Mouse (Mus musculus) heart, adult 2 months (tissue): ENCODE results near the gene Apopt1.

Experiments
- CTCF ChIP-seq: fragments of 200-600 bp; IDR thresholded peaks from 2 replicates; pipeline ENCODE4 v1.8.1; 2022; ENCODE audit warnings: antibody characterized with exemption, mild to moderate bottlenecking, moderate library complexity
- POLR2A ChIP-seq: fragments of 200-500 bp; IDR thresholded peaks from 2 replicates; pipeline ENCODE4 v1.6.1; 2011; ENCODE audit warnings: mild to moderate bottlenecking, low read depth, low read length, control low read depth; ENCODE audit not compliant: insufficient read depth

DNA sequence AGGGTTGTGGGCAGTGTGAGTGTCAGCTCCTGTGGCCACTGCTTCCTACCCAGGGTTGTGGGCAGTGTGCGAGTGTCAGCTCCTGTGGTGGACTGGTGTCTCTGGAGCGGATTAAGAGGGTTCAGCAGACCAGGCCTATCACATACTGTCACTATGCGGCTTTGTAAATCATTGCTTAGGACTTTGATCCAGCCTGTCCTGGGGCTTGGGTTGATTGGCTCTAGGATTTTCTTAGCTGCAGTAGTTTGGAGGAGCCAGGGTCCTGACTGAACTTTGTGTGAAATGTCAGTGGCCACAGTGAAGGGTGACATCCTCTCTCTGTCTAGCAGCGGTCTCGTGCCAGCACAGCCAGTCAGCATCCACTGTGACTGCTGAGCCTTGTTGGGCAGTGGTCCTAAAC, 77.0 kb downstream of the Apopt1 start:
- no peak for TF ChIP-seq POLR2A
- no peak for TF ChIP-seq CTCF
